11 mouse cellular contexts compared by ENCODE assay signal in genomic region chr17:47762028-47762427, GRCm38 (mm10). TPM values are rescaled to one million over a fixed set of nuclear protein-coding genes. Genes with fewer than 3 reads are reported as not detected.
DNase-seq lines count a peak whose midpoint lies in the region; ATAC-seq and TF ChIP-seq lines count a peak whose summit lies in the region.
"Had no signal": no experiment of that assay in that cellular context is flagged by ENCODE, and none has a peak within 500 bp of the region (broad histone marks: within the 10 kb centered on the region; RNA-seq: fewer than 3 reads in every experiment).

No protein-coding gene starts in this region.

- WGBS in hindbrain, embryonic 13.5 days, result 80% methylated on average over 7 of the region's 7 CpGs
- WGBS in hindbrain, embryonic 16.5 days, result 83% methylated on average over 7 of the region's 7 CpGs
- WGBS in midbrain, postnatal 0 days, result 80% methylated on average over 7 of the region's 7 CpGs
- WGBS in midbrain, embryonic 16.5 days, result 86% methylated on average over 7 of the region's 7 CpGs
- 81% methylated on average over 7 of the region's 7 CpGs for WGBS in limb, embryonic 14.5 days

- H3K9ac ChIP-seq in hindbrain, embryonic 13.5 days, result peak overlapping the region; percentile 49
- no peak overlapping the region for H3K9ac ChIP-seq in hindbrain, embryonic 16.5 days (ENCODE audit: low read depth, low read length)
- no peak overlapping the region for H3K9ac ChIP-seq in midbrain, postnatal 0 days (replicated peaks; ENCODE audit: low read length, poor library complexity, severe bottlenecking)
- H3K9ac ChIP-seq in midbrain, embryonic 16.5 days (ENCODE audit: low read depth, low read length), result no peak overlapping the region
- H3K9ac ChIP-seq in limb, embryonic 14.5 days (ENCODE audit: low read depth, low read length, severe bottlenecking), result no peak overlapping the region

- no peak for DNase-seq in midbrain, postnatal 0 days (ENCODE audit: low spot score)
- no peak for DNase-seq in limb, embryonic 14.5 days (ENCODE audit: low spot score)
- peak; percentile 57 for DNase-seq in yolk sac, embryonic 10.5 days (ENCODE audit: low spot score)
- DNase-seq in gastrocnemius, adult 8-10 months (ENCODE audit: low spot score in 2 of 2), result no peak
- DNase-seq: lung, adult 2 months; right cerebral cortex, postnatal 25 days had no signal

- H3K4me2 ChIP-seq in hindbrain, embryonic 13.5 days, result no peak overlapping the region
- no peak overlapping the region for H3K4me2 ChIP-seq in hindbrain, embryonic 16.5 days (ENCODE audit: low read length)
- H3K4me2 ChIP-seq in midbrain, postnatal 0 days (ENCODE audit: low read depth, low read length, poor library complexity, severe bottlenecking), result no peak overlapping the region
- no peak overlapping the region for H3K4me2 ChIP-seq in midbrain, embryonic 16.5 days (ENCODE audit: low read length)
- no peak overlapping the region for H3K4me2 ChIP-seq in limb, embryonic 14.5 days (replicated peaks; ENCODE audit: low read depth, low read length, severe bottlenecking)

- no peak for TF ChIP-seq POLR2A in limb, embryonic 14.5 days (IDR thresholded peaks at IDR 0.05; ENCODE audit: borderline replicate concordance, extremely low read depth, insufficient read depth, insufficient read length)

- H3K9me3 ChIP-seq in hindbrain, embryonic 13.5 days, result no peaks in the 10 kb centered on the region
- H3K9me3 ChIP-seq in hindbrain, embryonic 16.5 days (ENCODE audit: control insufficient read depth, low read length), result no peaks in the 10 kb centered on the region
- no peaks in the 10 kb centered on the region for H3K9me3 ChIP-seq in midbrain, postnatal 0 days (ENCODE audit: low read length)
- H3K9me3 ChIP-seq in midbrain, embryonic 16.5 days (replicated peaks; ENCODE audit: control insufficient read depth, low read length, poor library complexity, severe bottlenecking), result no peaks in the 10 kb centered on the region
- H3K9me3 ChIP-seq in limb, embryonic 14.5 days (ENCODE audit: control insufficient read depth, low read length), result no peaks in the 10 kb centered on the region
- H3K9me3 ChIP-seq: megakaryocyte, embryonic 14.5 days had no signal

- H3K36me3 ChIP-seq in hindbrain, embryonic 13.5 days, result no peaks in the 10 kb centered on the region
- no peaks in the 10 kb centered on the region for H3K36me3 ChIP-seq in hindbrain, embryonic 16.5 days (ENCODE audit: control insufficient read depth, insufficient read depth, low read length)
- H3K36me3 ChIP-seq in midbrain, postnatal 0 days (ENCODE audit: insufficient read depth, low read length), result no peaks in the 10 kb centered on the region
- H3K36me3 ChIP-seq in midbrain, embryonic 16.5 days (ENCODE audit: control insufficient read depth, insufficient read depth, low read length), result no peaks in the 10 kb centered on the region
- no peaks in the 10 kb centered on the region for H3K36me3 ChIP-seq in limb, embryonic 14.5 days (ENCODE audit: control insufficient read depth, insufficient read depth, low read length)

- H3K27ac ChIP-seq in hindbrain, embryonic 13.5 days, result peak overlapping the region; percentile 70
- H3K27ac ChIP-seq in hindbrain, embryonic 16.5 days (ENCODE audit: low read depth, low read length), result no peak overlapping the region; the same call in 1 of the 2 replicates
- peak overlapping the region; percentile 59 for H3K27ac ChIP-seq in midbrain, postnatal 0 days (ENCODE audit: low read depth, low read length)
- no peak overlapping the region for H3K27ac ChIP-seq in midbrain, embryonic 16.5 days (ENCODE audit: low read length)
- peak overlapping the region; percentile 76; the same call in 1 of the 2 replicates for H3K27ac ChIP-seq in limb, embryonic 14.5 days (replicated peaks; ENCODE audit: low read depth, low read length)

- no peaks in the 10 kb centered on the region for H3K27me3 ChIP-seq in hindbrain, embryonic 13.5 days
- no peaks in the 10 kb centered on the region for H3K27me3 ChIP-seq in hindbrain, embryonic 16.5 days (replicated peaks; ENCODE audit: control insufficient read depth, insufficient read depth, low read length)
- H3K27me3 ChIP-seq in midbrain, postnatal 0 days (ENCODE audit: insufficient read depth, low read length), result no peaks in the 10 kb centered on the region
- no peaks in the 10 kb centered on the region for H3K27me3 ChIP-seq in midbrain, embryonic 16.5 days (ENCODE audit: control insufficient read depth, insufficient read depth, low read depth, low read length)
- H3K27me3 ChIP-seq in limb, embryonic 14.5 days (ENCODE audit: control insufficient read depth, insufficient read depth, low read length), result no peaks in the 10 kb centered on the region

- ATAC-seq in hindbrain, embryonic 13.5 days (ENCODE audit: low FRiP score), result no peak
- ATAC-seq in hindbrain, embryonic 16.5 days, result no peak
- no peak for ATAC-seq in midbrain, postnatal 0 days (ENCODE audit: low FRiP score)
- ATAC-seq in midbrain, embryonic 16.5 days, result no peak
- no peak for ATAC-seq in limb, embryonic 14.5 days (ENCODE audit: low FRiP score, low read depth)

- H3K4me1 ChIP-seq in hindbrain, embryonic 13.5 days (replicated peaks), result peaks cover 13% of the 10 kb centered on the region
- peaks cover 11% of the 10 kb centered on the region for H3K4me1 ChIP-seq in hindbrain, embryonic 16.5 days (ENCODE audit: control insufficient read depth, insufficient read depth, low read depth, low read length)
- no peaks in the 10 kb centered on the region for H3K4me1 ChIP-seq in midbrain, postnatal 0 days (ENCODE audit: insufficient read depth, low read length)
- peaks cover 2% of the 10 kb centered on the region; the same call in 1 of the 2 replicates for H3K4me1 ChIP-seq in midbrain, embryonic 16.5 days (ENCODE audit: control insufficient read depth, insufficient read depth, low read length)
- H3K4me1 ChIP-seq in limb, embryonic 14.5 days (ENCODE audit: control insufficient read depth, insufficient read depth, low read length), result peaks cover 6% of the 10 kb centered on the region; the same call in 1 of the 2 replicates

- H3K4me3 ChIP-seq in hindbrain, embryonic 13.5 days, result no peak overlapping the region
- no peak overlapping the region for H3K4me3 ChIP-seq in hindbrain, embryonic 16.5 days (ENCODE audit: low read length)
- H3K4me3 ChIP-seq in midbrain, postnatal 0 days (ENCODE audit: low read depth, low read length), result no peak overlapping the region
- H3K4me3 ChIP-seq in midbrain, embryonic 16.5 days (ENCODE audit: low read depth, low read length), result no peak overlapping the region
- H3K4me3 ChIP-seq in limb, embryonic 14.5 days (replicated peaks; ENCODE audit: low read length), result no peak overlapping the region
- H3K4me3 ChIP-seq: megakaryocyte, embryonic 14.5 days had no signal

- no peak for TF ChIP-seq CTCF in midbrain, postnatal 0 days (IDR thresholded peaks at IDR 0.05)

RNA-seq across cellular contexts. Expression of gene Tfeb, which starts 25.2 kb away (rescaled TPM):
- 2.8 and 3.3 TPM in 2 replicates for polyA plus RNA-seq in hindbrain, embryonic 13.5 days (2015; fragmentation: Nextera tagmentation; extraction: Ambion mirVana)
- polyA plus RNA-seq in hindbrain, embryonic 16.5 days (2015; fragmentation: Nextera tagmentation; extraction: Ambion mirVana), result 4.6 and 4.7 TPM in 2 replicates
- total RNA-seq in midbrain, postnatal 0 days (2014; rRNA removed), result 5.2 and 9.6 TPM in 2 replicates
- 4.0 and 5.4 TPM in 2 replicates for polyA plus RNA-seq in midbrain, postnatal 0 days (2015; fragmentation: Nextera tagmentation; extraction: Ambion mirVana)
- 2.9 and 3.0 TPM in 2 replicates for polyA plus RNA-seq in midbrain, embryonic 16.5 days (2015; fragmentation: Nextera tagmentation; extraction: Ambion mirVana)
- 12.2 and 13.2 TPM in 2 replicates for polyA plus RNA-seq in limb, embryonic 14.5 days (2012; rRNA removed)
- polyA plus RNA-seq in limb, embryonic 14.5 days (2014; fragmentation: Nextera tagmentation; extraction: Ambion mirVana), result 10.6 and 11.5 TPM in 2 replicates
- 100 to 1,000 TPM; 102 to 107 (median 103) TPM for total RNA-seq in gastrocnemius, adult 8-10 months (2022)

RNA-seq across cellular contexts. Expression of gene Pgc, which starts 35.4 kb away (rescaled TPM):
- not detected in 2 replicates for polyA plus RNA-seq in hindbrain, embryonic 13.5 days (2015; fragmentation: Nextera tagmentation; extraction: Ambion mirVana)
- polyA plus RNA-seq in hindbrain, embryonic 16.5 days (2015; fragmentation: Nextera tagmentation; extraction: Ambion mirVana), result 0.11 TPM in 1 of 2 replicates, not detected in the other
- 0.27 and 1.5 TPM in 2 replicates for total RNA-seq in midbrain, postnatal 0 days (2014; rRNA removed)
- polyA plus RNA-seq in midbrain, postnatal 0 days (2015; fragmentation: Nextera tagmentation; extraction: Ambion mirVana), result 0.19 TPM in 1 of 2 replicates, not detected in the other
- 0.13 TPM in 1 of 2 replicates, not detected in the other for polyA plus RNA-seq in midbrain, embryonic 16.5 days (2015; fragmentation: Nextera tagmentation; extraction: Ambion mirVana)
- polyA plus RNA-seq in limb, embryonic 14.5 days (2012; rRNA removed), result 0.55 and 1.4 TPM in 2 replicates
- polyA plus RNA-seq in limb, embryonic 14.5 days (2014; fragmentation: Nextera tagmentation; extraction: Ambion mirVana), result 0.18 and 0.23 TPM in 2 replicates
- total RNA-seq in gastrocnemius, adult 8-10 months (2022), result not detected
- total RNA-seq: layer of hippocampus, postnatal 25 days had no signal

Comparison
In these comparisons a context has a peak if more than half of its experiments do, and no peak if none do; other contexts are left out.
1. H3K27ac ChIP-seq: peak in hindbrain, embryonic 13.5 days (single experiment), midbrain, postnatal 0 days (single experiment) and limb, embryonic 14.5 days (single experiment); none in hindbrain, embryonic 16.5 days (single experiment) and midbrain, embryonic 16.5 days (single experiment).